Mouse (Mus musculus) megakaryocyte, embryonic 14.5 days (primary cell): ENCODE measurements around the gene Cpsf6. TPM values are rescaled to one million over a fixed set of nuclear protein-coding genes. Genes with fewer than 3 reads are reported as not detected.
A peak's percentile ranks its signal among the peaks of the same experiment; 100 is the strongest.

Experiments
- H3K27me3 ChIP-seq: replicated peaks from 2 replicates; pipeline ENCODE3; 2012; ENCODE audit warnings: inconsistent platforms
- H3K36me3 ChIP-seq: replicated peaks from 2 replicates; pipeline ENCODE3; 2012; ENCODE audit warnings: low read length, inconsistent platforms, mixed read lengths
- H3K4me1 ChIP-seq: 2 replicates; pipeline ENCODE4 v1.6.1; 2012; ENCODE audit warnings: inconsistent platforms
- H3K4me3 ChIP-seq: replicated peaks from 2 replicates; pipeline ENCODE3; 2012; ENCODE audit warnings: moderate library complexity, mild to moderate bottlenecking, inconsistent platforms
- H3K9me3 ChIP-seq: 2 replicates; pipeline ENCODE4 v1.6.1; 2012; ENCODE audit warnings: inconsistent platforms
- FLI1 ChIP-seq: IDR thresholded peaks from 2 replicates; pipeline ENCODE4 v1.6.1; 2012; ENCODE audit warnings: low read length, inconsistent platforms, mixed read lengths
- GATA1 ChIP-seq: IDR thresholded peaks from 3 replicates; pipeline ENCODE4 v1.6.1; 2012; ENCODE audit warnings: mixed read lengths, low read length, inconsistent platforms, borderline replicate concordance
- polyA plus RNA-seq: library from polyadenylated mRNA; stranded (reverse); fragments of >175 nt; gene quantifications from 2 replicates; pipeline ENCODE4 v1.2.3, GENCODE M21; 2012; ENCODE audit warnings: low replicate concordance; ENCODE audit not compliant: insufficient read depth

The Cpsf6 gene
- polyA plus RNA-seq, 1 experiment: 77.6 TPM

DNA sequence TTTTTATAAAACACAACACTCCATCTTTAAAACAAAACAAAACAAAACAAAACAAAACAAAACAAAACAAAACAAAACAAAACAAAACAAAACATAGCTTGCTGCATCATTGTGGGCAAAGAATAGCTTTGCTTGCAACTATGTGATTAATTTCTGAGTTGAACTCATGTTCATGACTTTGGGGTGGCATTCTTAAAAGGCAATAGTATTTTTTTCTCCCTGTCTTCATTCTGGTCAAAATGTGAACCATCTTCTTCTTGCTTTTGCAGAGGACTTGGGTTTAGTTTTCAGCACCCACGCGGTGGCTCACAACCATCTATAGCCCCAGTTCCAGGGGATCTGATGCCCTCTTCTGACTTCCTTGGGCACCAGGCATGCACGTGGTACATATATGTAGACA is 20.0 kb upstream of the Cpsf6 start:
- Histone ChIP-seq H3K4me3 (no peak overlapping the region), H3K9me3 (no peaks in the 10 kb centered on the region), H3K36me3 (peaks cover 3% of the 10 kb centered on the region), H3K4me1 (peaks cover 54% of the 10 kb centered on the region), H3K27me3 (no peaks in the 10 kb centered on the region)
- TF ChIP-seq FLI1: no peak
- no peak for TF ChIP-seq GATA1

DNA sequence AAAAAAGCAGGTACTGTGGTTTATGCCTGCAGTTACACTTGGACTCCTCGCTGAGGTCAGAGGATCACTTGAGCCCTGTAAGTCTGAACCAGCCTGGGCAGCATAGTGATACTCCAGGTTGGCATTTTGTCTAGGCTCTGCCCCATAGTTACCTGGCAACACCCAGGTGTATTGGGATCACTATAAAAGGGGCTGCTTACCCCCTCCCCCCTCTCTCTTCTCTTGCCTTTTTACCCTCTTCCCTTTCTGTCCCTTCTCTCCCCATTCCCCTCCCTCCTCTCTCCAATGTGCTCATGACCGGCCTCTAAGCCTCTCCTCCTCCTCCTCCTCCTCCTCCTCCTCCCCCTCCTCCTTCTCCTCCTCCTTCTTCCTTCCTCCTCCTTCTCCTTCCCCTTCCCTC is 19.4 kb upstream of the Cpsf6 start:
- Histone ChIP-seq H3K4me1 (peaks cover 58% of the 10 kb centered on the region), H3K9me3 (no peaks in the 10 kb centered on the region), H3K4me3 (no peak overlapping the region), H3K27me3 (no peaks in the 10 kb centered on the region), H3K36me3 (peaks cover 3% of the 10 kb centered on the region)
- TF ChIP-seq FLI1 (no peak), GATA1 (no peak)

DNA sequence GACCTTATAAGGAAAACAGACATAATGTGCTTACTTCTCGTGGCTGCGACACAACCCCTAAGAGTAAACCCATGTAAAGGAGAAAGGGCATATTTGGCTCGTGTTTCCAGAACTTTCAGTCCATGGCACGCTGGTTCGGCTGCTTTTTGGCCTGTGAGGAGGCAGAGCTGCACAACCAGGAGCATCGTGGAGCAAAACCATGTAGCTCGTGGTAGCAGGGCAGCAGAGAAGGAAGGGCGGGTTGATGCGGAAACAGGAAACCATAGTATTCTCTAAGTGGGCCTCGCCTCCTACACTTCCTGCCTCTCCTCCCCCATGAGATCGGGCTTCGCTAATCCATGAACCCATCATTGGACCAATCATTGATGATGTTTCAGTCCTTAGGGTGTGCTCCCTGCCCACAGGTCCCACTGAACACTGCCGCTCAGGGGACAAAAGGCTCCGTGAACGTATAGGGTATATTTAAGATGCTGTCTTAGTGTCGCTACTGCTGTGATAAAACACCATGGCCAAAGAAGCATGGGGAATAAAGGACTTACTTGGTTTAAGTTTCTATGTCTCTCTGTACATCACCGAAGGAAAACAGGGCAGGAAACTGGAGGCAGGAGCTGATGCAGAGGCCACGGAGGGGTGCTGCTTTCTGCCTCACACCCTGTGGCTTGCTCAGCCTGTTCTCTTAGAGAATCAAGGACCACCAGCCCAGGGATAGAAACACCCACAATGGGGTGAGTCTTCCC is 18.4 kb upstream of the Cpsf6 start:
- peaks cover 65% of the 10 kb centered on the region for H3K4me1 ChIP-seq
- TF ChIP-seq GATA1: no peak
- no peak for TF ChIP-seq FLI1
- peak overlapping the region; percentile 69 for H3K4me3 ChIP-seq
- H3K36me3 ChIP-seq: peaks cover 3% of the 10 kb centered on the region
- H3K27me3 ChIP-seq: no peaks in the 10 kb centered on the region
- no peaks in the 10 kb centered on the region for H3K9me3 ChIP-seq

DNA sequence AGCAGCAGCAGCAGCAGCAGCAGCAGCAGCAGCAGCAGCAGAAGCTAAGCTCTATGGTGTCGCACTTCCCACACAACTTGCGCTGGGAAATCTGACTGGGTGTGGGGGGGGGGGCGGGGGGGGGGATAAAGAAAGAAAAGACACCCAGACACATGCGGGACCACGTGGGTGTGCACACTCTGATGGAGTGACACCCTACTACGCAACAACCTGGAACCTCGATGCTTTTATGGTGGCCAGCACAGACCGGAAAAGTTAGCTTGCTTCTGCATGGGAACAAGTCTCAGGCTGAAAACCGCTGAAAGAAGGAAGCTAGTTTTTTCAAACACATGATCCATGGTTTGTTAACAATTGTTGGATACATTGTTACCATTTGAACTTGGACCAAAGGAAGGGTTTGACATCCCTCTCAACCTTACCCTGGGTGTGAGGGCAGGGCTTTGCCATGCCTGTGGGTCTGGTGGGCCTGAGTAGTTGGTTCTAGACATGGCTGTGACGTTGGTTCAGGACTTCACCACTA is 17.4 kb upstream of the Cpsf6 start:
- no peak for TF ChIP-seq FLI1
- TF ChIP-seq GATA1: no peak
- peaks cover 3% of the 10 kb centered on the region for H3K36me3 ChIP-seq

DNA sequence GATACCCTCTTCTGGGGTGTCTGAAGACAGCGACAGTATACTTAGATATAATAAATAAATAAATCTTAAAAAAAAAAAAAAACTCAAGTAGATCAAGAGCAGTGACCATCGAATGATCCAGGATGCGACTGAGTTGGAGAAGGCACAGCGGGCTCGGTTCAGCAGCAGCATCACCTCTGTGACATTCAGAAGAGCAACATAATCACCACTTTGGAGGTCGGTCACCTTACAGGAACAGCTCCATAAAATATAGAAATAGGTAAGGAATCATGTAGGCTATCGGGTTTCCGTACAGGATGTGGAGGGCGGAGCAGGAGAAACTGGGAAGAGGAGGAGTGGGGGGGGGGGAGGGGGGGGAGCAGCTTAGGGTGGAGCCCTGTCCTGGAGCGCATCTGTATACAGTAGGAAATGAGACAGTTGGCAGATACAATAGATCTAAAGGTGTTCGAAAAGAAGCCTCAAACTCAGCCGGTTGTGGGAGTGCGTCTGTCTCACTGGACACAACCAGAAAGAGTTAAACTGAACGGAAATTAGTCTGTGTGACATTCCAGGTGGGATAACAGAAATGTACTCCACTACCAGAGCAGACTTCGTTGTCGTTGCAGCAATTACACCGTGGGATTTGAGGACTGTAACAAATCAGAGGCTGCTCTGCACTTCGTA is 16.7 kb upstream of the Cpsf6 start:
- TF ChIP-seq GATA1: no peak
- no peak for TF ChIP-seq FLI1
- Histone ChIP-seq H3K36me3 (peaks cover 3% of the 10 kb centered on the region), H3K27me3 (no peaks in the 10 kb centered on the region), H3K4me1 (peaks cover 57% of the 10 kb centered on the region), H3K9me3 (no peaks in the 10 kb centered on the region), H3K4me3 (no peak overlapping the region)

More for the DNA sequence above, 17.4 kb upstream of the Cpsf6 start:
- Histone ChIP-seq H3K9me3 (no peaks in the 10 kb centered on the region), H3K4me3 (no peak overlapping the region), H3K4me1 (peaks cover 60% of the 10 kb centered on the region), H3K27me3 (no peaks in the 10 kb centered on the region)

DNA sequence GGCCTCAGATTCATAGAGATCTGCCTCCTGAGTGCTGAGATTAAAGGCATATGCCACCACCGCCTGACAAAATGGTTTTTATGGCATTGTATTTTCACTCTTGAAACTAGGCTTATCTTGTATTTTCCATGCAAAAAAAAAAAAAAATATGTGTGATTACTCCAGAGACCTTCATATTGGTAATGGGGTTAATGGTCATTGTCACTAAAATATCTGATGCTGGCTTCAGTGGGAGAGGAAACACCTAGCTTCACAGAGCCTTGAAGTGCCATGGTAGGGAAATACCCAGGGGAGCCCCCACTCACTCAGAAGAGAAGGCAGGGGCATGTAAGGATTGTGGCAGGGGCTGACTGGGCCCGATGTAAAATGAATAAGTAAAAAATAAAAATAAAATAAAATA is 16.0 kb upstream of the Cpsf6 start:
- Histone ChIP-seq H3K4me3 (no peak overlapping the region), H3K4me1 (peaks cover 56% of the 10 kb centered on the region), H3K27me3 (no peaks in the 10 kb centered on the region), H3K9me3 (no peaks in the 10 kb centered on the region), H3K36me3 (peaks cover 3% of the 10 kb centered on the region)
- TF ChIP-seq GATA1 (no peak), FLI1 (no peak)

DNA sequence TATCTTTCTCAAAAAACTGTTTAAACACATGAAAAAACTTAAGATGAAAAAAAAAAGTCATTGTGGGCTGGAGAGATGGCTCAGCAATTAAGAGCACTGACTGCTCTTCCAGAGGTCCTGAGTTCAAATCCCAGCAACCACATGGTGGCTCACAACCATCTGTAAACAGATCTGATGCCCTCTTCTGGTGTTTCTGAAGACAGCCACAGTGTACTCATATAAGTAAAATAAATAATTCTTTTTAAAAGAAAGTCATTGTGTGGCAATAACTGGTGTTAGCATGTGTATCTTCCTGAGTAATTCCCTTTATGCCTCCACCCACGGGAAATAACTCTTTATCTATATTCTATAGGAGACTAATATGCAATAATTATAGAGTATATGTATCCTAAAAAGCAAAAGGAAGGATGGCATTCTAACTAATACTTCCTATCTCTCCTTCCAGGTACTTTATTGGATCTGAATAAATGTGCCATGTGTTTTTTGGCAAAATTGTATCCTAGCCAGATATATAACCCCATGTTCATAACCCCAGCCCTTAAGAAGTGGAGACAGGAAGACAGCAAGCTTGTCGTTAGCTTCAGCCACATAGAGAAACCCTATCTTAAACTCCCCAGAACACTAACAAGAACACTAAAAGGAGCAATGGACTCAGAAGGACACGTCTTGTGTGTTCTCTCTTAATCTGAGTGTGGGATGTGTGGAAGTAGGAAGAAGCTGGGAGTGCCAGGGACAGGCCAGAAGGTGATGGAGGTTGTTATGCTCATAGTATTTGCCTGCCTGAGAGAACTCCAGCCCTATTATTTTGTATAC is 15.1 kb upstream of the Cpsf6 start:
- Histone ChIP-seq H3K27me3 (no peaks in the 10 kb centered on the region), H3K36me3 (peaks cover 3% of the 10 kb centered on the region), H3K4me3 (no peak overlapping the region), H3K4me1 (peaks cover 55% of the 10 kb centered on the region), H3K9me3 (no peaks in the 10 kb centered on the region)
- TF ChIP-seq FLI1: no peak
- TF ChIP-seq GATA1: no peak

DNA sequence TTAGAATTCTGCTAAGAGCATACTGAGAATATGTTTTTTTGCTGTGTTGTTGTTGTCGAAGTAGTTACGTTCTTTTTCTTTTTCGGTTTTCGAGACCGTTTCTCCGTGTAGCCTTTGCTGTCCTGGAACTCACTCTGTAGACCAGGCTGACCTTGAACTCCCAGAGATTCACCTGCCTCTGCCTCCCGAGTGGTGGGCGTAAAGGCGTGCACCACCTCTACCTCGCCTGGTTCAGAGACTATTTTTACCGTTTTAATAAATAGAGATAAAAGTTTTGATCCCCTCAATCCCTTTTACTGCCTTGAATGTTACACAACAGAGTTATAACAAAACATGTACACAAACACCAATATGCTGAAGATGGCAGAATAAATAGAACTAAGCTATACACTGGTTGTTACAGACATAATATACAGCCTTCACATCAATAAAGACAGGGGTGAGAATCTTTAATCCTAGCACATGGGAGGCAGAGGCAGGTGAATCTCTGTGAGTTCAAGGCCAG is 14.1 kb upstream of the Cpsf6 start:
- TF ChIP-seq FLI1: no peak
- no peak for TF ChIP-seq GATA1
- Histone ChIP-seq H3K9me3 (no peaks in the 10 kb centered on the region), H3K36me3 (peaks cover 3% of the 10 kb centered on the region), H3K4me3 (peak overlapping the region; percentile 90), H3K27me3 (no peaks in the 10 kb centered on the region), H3K4me1 (peaks cover 51% of the 10 kb centered on the region)

DNA sequence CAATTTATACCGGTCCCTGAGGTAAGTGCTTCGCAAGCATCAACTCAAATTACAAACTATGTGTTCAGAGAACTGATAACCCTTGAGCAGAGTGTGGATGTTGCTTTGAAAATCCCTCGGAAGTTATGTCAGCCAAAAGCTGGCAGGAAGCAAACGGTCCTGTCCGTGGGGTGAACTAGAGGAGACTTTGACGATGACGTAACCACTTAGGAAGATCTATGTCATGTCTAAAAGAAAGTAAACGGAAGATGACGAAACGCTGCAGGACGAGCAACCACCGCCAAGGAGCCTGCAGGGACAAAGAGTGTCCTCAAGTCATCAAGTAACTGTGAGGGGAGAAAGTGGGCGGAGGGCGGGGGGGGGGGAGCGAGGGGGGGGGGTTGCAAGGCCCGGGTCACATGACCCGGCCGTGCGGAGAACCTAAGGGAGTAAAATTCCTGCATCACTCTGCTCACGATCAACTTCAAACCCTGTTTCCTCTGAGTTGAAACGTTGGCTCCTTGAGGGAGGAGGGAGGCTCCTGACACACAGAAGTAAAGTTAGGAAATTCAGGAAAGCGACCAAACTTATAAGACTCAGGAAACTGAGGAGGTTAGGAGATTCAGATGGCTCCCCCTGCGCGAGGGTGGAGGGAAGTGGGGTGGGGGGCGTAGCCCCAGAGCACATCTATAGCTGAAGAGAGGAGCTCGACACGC is 13.5 kb upstream of the Cpsf6 start:
- H3K4me1 ChIP-seq: peaks cover 45% of the 10 kb centered on the region
- H3K27me3 ChIP-seq: no peaks in the 10 kb centered on the region
- no peaks in the 10 kb centered on the region for H3K9me3 ChIP-seq
- H3K4me3 ChIP-seq: peak overlapping the region; percentile 90
- H3K36me3 ChIP-seq: peaks cover 3% of the 10 kb centered on the region
- TF ChIP-seq GATA1 (no peak), FLI1 (no peak)
